ENCODE assay signal across 9 mouse cellular contexts in the genomic region with DNA sequence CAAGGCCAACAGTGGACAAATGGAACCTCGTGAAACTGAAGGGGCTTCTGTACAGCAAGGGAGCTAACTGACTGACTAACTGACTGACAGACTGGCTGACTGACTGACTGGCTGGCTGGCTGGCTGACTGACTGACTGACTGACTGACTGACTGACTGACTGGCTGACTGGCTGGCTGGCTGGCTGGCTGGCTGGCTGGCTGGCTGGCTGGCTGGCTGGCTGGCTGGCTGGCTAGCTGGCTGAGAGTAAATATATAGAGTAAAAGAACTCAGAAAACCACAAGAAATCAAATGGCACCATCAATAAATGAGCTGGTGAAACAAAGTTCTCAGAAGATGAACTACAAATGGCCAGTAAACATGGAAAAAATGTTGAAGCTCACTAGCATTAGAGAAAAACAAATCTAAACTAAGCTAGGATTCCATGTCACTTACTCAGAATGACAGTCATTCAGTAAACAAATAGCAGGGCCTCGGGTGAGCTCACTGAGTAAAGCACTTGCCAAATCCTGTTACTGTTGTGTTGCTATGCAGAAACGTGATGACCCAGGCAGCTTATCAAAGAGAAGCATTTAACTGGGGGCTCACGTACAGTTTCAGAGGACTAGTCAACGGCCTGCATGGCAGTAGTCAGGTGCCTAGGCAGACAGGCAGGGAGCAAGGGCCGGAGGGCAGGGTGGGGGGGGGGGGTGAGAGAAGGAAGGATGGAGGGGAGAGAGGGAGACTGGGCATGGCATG.
A peak's percentile ranks its signal among the peaks of the same experiment; 100 is the strongest.
DNase-seq lines count a peak whose midpoint lies in the region; ATAC-seq and TF ChIP-seq lines count a peak whose summit lies in the region.
"Had no signal": no experiment of that assay in that cellular context is flagged by ENCODE, and none has a peak within 500 bp of the region (broad histone marks: within the 10 kb centered on the region; RNA-seq: fewer than 3 reads in every experiment).

No protein-coding gene starts in this region.

- no peaks in the 10 kb centered on the region for H3K36me3 ChIP-seq in forebrain, embryonic 14.5 days (ENCODE audit: control insufficient read depth, insufficient read depth, low read length)
- no peaks in the 10 kb centered on the region for H3K36me3 ChIP-seq in hindbrain, embryonic 16.5 days (ENCODE audit: control insufficient read depth, insufficient read depth, low read length)
- H3K36me3 ChIP-seq in midbrain, embryonic 15.5 days (replicated peaks) = no peaks in the 10 kb centered on the region
- no peaks in the 10 kb centered on the region for H3K36me3 ChIP-seq in kidney, adult 2 months (ENCODE audit: control insufficient read depth, insufficient read depth, low read length)

- no peaks in the 10 kb centered on the region for H3K9me3 ChIP-seq in forebrain, embryonic 14.5 days (replicated peaks; ENCODE audit: control insufficient read depth, low read length)
- no peaks in the 10 kb centered on the region for H3K9me3 ChIP-seq in hindbrain, embryonic 16.5 days (ENCODE audit: control insufficient read depth, low read length)
- no peaks in the 10 kb centered on the region for H3K9me3 ChIP-seq in midbrain, embryonic 15.5 days

- TF ChIP-seq CTCF in layer of hippocampus, adult 2 months (conservative IDR thresholded peaks at IDR 0.05) = no peak
- TF ChIP-seq CTCF in kidney, adult 2 months (conservative IDR thresholded peaks at IDR 0.05; ENCODE audit: insufficient read depth, insufficient read length, low read depth, low read length) = no peak

- no peak overlapping the region for H3K9ac ChIP-seq in forebrain, embryonic 14.5 days (ENCODE audit: low read length)
- no peak overlapping the region for H3K9ac ChIP-seq in hindbrain, embryonic 16.5 days (ENCODE audit: low read depth, low read length)
- no peak overlapping the region for H3K9ac ChIP-seq in midbrain, embryonic 15.5 days

- no peak for TF ChIP-seq POLR2A in kidney, adult 2 months (IDR thresholded peaks at IDR 0.05; ENCODE audit: low read depth, low read length)

- peak overlapping the region; percentile 39; the same call in 1 of the 2 replicates for H3K27ac ChIP-seq in layer of hippocampus, adult 2 months
- peak overlapping the region; percentile 44 for H3K27ac ChIP-seq in forebrain, embryonic 14.5 days (ENCODE audit: low read depth, low read length)
- H3K27ac ChIP-seq in hindbrain, embryonic 16.5 days (ENCODE audit: low read depth, low read length) = no peak overlapping the region
- H3K27ac ChIP-seq in midbrain, embryonic 15.5 days = no peak overlapping the region
- no peak overlapping the region for H3K27ac ChIP-seq in kidney, adult 2 months (ENCODE audit: insufficient read depth, low read depth, low read length)

- no peak for DNase-seq in layer of hippocampus, adult 2 months (ENCODE audit: low spot score in 2 of 2)
- no peak for DNase-seq in layer of hippocampus, adult 9-11 months
- peak; percentile 83 for DNase-seq in forebrain, embryonic 14.5 days (ENCODE audit: low spot score)
- DNase-seq in kidney, adult 2 months = no peak
- DNase-seq: cerebellum, postnatal 36 days; kidney, postnatal 10 days had no signal

- ATAC-seq in forebrain, embryonic 14.5 days = peak; percentile 71
- ATAC-seq in hindbrain, embryonic 16.5 days = peak; percentile 35; the same call in 1 of the 2 replicates
- 0 out of 2 replicates have a peak, but pooled peaks have one; percentile 29 for ATAC-seq in midbrain, embryonic 15.5 days (replicated peaks)
- no peak for ATAC-seq in granulocyte monocyte progenitor cell, adult 5-6 weeks (replicated peaks; ENCODE audit: poor library complexity, severe bottlenecking)

- peaks cover 42% of the 10 kb centered on the region for H3K4me1 ChIP-seq in forebrain, embryonic 14.5 days (ENCODE audit: control insufficient read depth, insufficient read depth, low read length)
- H3K4me1 ChIP-seq in hindbrain, embryonic 16.5 days (ENCODE audit: control insufficient read depth, insufficient read depth, low read depth, low read length) = peaks cover 3% of the 10 kb centered on the region
- H3K4me1 ChIP-seq in midbrain, embryonic 15.5 days = peaks cover 13% of the 10 kb centered on the region
- peaks cover 9% of the 10 kb centered on the region for H3K4me1 ChIP-seq in kidney, adult 2 months (ENCODE audit: control insufficient read depth, insufficient read depth, low read length)

- H3K4me2 ChIP-seq in forebrain, embryonic 14.5 days (ENCODE audit: low read length) = no peak overlapping the region
- no peak overlapping the region for H3K4me2 ChIP-seq in hindbrain, embryonic 16.5 days (ENCODE audit: low read length)
- H3K4me2 ChIP-seq in midbrain, embryonic 15.5 days = no peak overlapping the region

- H3K27me3 ChIP-seq in forebrain, embryonic 14.5 days (replicated peaks; ENCODE audit: control insufficient read depth, insufficient read depth, low read length) = no peaks in the 10 kb centered on the region
- H3K27me3 ChIP-seq in hindbrain, embryonic 16.5 days (replicated peaks; ENCODE audit: control insufficient read depth, insufficient read depth, low read length) = no peaks in the 10 kb centered on the region
- no peaks in the 10 kb centered on the region for H3K27me3 ChIP-seq in midbrain, embryonic 15.5 days (replicated peaks)
- H3K27me3 ChIP-seq in kidney, adult 2 months (replicated peaks; ENCODE audit: control insufficient read depth, insufficient read depth, low read length) = no peaks in the 10 kb centered on the region

- H3K4me3 ChIP-seq in layer of hippocampus, adult 2 months = no peak overlapping the region
- no peak overlapping the region for H3K4me3 ChIP-seq in forebrain, embryonic 14.5 days (ENCODE audit: low read depth, low read length)
- no peak overlapping the region for H3K4me3 ChIP-seq in hindbrain, embryonic 16.5 days (ENCODE audit: low read length)
- no peak overlapping the region for H3K4me3 ChIP-seq in midbrain, embryonic 15.5 days
- no peak overlapping the region for H3K4me3 ChIP-seq in kidney, adult 2 months (ENCODE audit: insufficient read depth, low read depth, low read length)

- WGBS in forebrain, embryonic 14.5 days = 11% methylated on average over 6 of the region's 6 CpGs
- 48% methylated on average over 6 of the region's 6 CpGs for WGBS in hindbrain, embryonic 16.5 days
- 43% methylated on average over 6 of the region's 6 CpGs for WGBS in midbrain, embryonic 15.5 days
- WGBS in kidney, adult 2 months = 77% methylated on average over 6 of the region's 6 CpGs

Comparison
In these comparisons a context has a peak if more than half of its experiments do, and no peak if none do; other contexts are left out.
1. H3K27ac ChIP-seq: peak in layer of hippocampus, adult 2 months (single experiment) and forebrain, embryonic 14.5 days (single experiment); none in hindbrain, embryonic 16.5 days (single experiment), midbrain, embryonic 15.5 days (single experiment) and kidney, adult 2 months (single experiment).